Mouse (Mus musculus) right cerebral cortex, postnatal 25 days (tissue): Measurements from ENCODE around the gene Zswim8.

Source experiments
- DNase-seq: peaks from one replicate; pipeline ENCODE4 v3.0.0; 2022

Gene Zswim8

GRCm38 (mm10) chr14:20733041-20733951 lies 25.9 kb downstream of the Zswim8 start:
- no peak for DNase-seq

GRCm38 (mm10) chr14:20733952-20734774 lies 26.8 kb downstream of the Zswim8 start, which contains the start of gene Ndst2:
Ndst2 (minus strand) TSS chr14:20734562.
- DNase-seq = peak; percentile 89

GRCm38 (mm10) chr14:20735052-20735451 lies 27.7 kb downstream of the Zswim8 start:
- no peak for DNase-seq

- DNase-seq = no peak
Measured at GRCm38 (mm10) chr14:20735892-20736390, 28.6 kb downstream of the Zswim8 start.

GRCm38 (mm10) chr14:20737306-20737705 lies 30.0 kb downstream of the Zswim8 start:
- peak; percentile 41 for DNase-seq

GRCm38 (mm10) chr14:20738511-20738910 lies 31.2 kb downstream of the Zswim8 start:
- no peak for DNase-seq

GRCm38 (mm10) chr14:20741301-20741700 lies 33.9 kb downstream of the Zswim8 start:
- no peak for DNase-seq

GRCm38 (mm10) chr14:20743614-20744013 lies 36.3 kb downstream of the Zswim8 start:
- DNase-seq = no peak

- DNase-seq = no peak
Measured at GRCm38 (mm10) chr14:20746935-20747334, 39.6 kb downstream of the Zswim8 start.

GRCm38 (mm10) chr14:20748388-20748787 lies 41.0 kb downstream of the Zswim8 start:
- DNase-seq = no peak

GRCm38 (mm10) chr14:20749494-20750051 lies 42.2 kb downstream of the Zswim8 start:
- DNase-seq = no peak

GRCm38 (mm10) chr14:20750503-20750902 lies 43.2 kb downstream of the Zswim8 start:
- DNase-seq = no peak

- DNase-seq = no peak
Measured at GRCm38 (mm10) chr14:20753792-20754191, 46.4 kb downstream of the Zswim8 start.

GRCm38 (mm10) chr14:20757370-20757907 lies 50.1 kb downstream of the Zswim8 start:
- no peak for DNase-seq

- no peak for DNase-seq
Measured at GRCm38 (mm10) chr14:20758768-20759435, 51.5 kb downstream of the Zswim8 start.

GRCm38 (mm10) chr14:20764942-20765341 lies 57.6 kb downstream of the Zswim8 start:
- no peak for DNase-seq

GRCm38 (mm10) chr14:20765642-20766258 lies 58.4 kb downstream of the Zswim8 start:
- peak; percentile 84 for DNase-seq

GRCm38 (mm10) chr14:20767936-20768335 lies 60.6 kb downstream of the Zswim8 start:
- DNase-seq = no peak

GRCm38 (mm10) chr14:20768581-20768980 lies 61.2 kb downstream of the Zswim8 start:
- DNase-seq = peak; percentile 29

GRCm38 (mm10) chr14:20771941-20772340 lies 64.6 kb downstream of the Zswim8 start:
- DNase-seq = no peak

GRCm38 (mm10) chr14:20772808-20773207 lies 65.5 kb downstream of the Zswim8 start:
- no peak for DNase-seq
